ENCODE assay signal across 16 mouse cellular contexts in genomic region chr2:56233042-56233441, GRCm38 (mm10).
A peak's percentile ranks its signal among the peaks of the same experiment; 100 is the strongest.
DNase-seq lines count a peak whose midpoint lies in the region; ATAC-seq and TF ChIP-seq lines count a peak whose summit lies in the region.
"Had no signal": no experiment of that assay in that cellular context is flagged by ENCODE, and none has a peak within 500 bp of the region (broad histone marks: within the 10 kb centered on the region; RNA-seq: fewer than 3 reads in every experiment).

No protein-coding gene starts in this region.

- peak; percentile 53; the same call in 1 of the 2 replicates for ATAC-seq in forebrain, embryonic 13.5 days
- ATAC-seq in forebrain, embryonic 12.5 days (ENCODE audit: low FRiP score), result no peak
- ATAC-seq: liver, postnatal 0 days had no signal

- peak; percentile 79 for DNase-seq in brain, embryonic 14.5 days (ENCODE audit: low read depth)
- DNase-seq in cerebellum, postnatal 25 days, result peak; percentile 29 to 65
- peak; percentile 23 to 34 for DNase-seq in layer of hippocampus, postnatal 36 days
- no peak for DNase-seq in gastrocnemius, postnatal 10 days
- no peak for DNase-seq in midbrain, embryonic 10.5 days (ENCODE audit: low spot score)
- no peak for DNase-seq in adrenal gland, adult 2 months
- DNase-seq: adrenal gland, postnatal 14 days; heart, postnatal 4 days; kidney, postnatal 14 days; liver, postnatal 0 days had no signal

- H3K27me3 ChIP-seq in forebrain, embryonic 13.5 days, result no peaks in the 10 kb centered on the region
- H3K27me3 ChIP-seq in forebrain, embryonic 12.5 days, result no peaks in the 10 kb centered on the region
- H3K27me3 ChIP-seq in midbrain, embryonic 10.5 days (ENCODE audit: low read depth, poor library complexity, severe bottlenecking), result no peaks in the 10 kb centered on the region
- H3K27me3 ChIP-seq: embryonic facial prominence, embryonic 15.5 days; limb, embryonic 13.5 days; neural tube, embryonic 13.5 days had no signal

- 74% methylated on average over 1 of the region's 1 CpGs for WGBS in forebrain, embryonic 13.5 days
- 83% methylated on average over 1 of the region's 1 CpGs for WGBS in forebrain, embryonic 12.5 days
- WGBS in midbrain, embryonic 10.5 days, result 74% methylated on average over 1 of the region's 1 CpGs

- H3K27ac ChIP-seq in forebrain, embryonic 13.5 days, result no peak overlapping the region
- H3K27ac ChIP-seq in forebrain, embryonic 12.5 days, result no peak overlapping the region
- no peak overlapping the region for H3K27ac ChIP-seq in midbrain, embryonic 10.5 days (replicated peaks)
- H3K27ac ChIP-seq: embryonic facial prominence, embryonic 15.5 days; heart, embryonic 10.5 days; limb, embryonic 13.5 days; neural tube, embryonic 13.5 days had no signal

- no peaks in the 10 kb centered on the region for H3K36me3 ChIP-seq in forebrain, embryonic 13.5 days (ENCODE audit: poor library complexity, severe bottlenecking)
- H3K36me3 ChIP-seq in forebrain, embryonic 12.5 days (replicated peaks), result no peaks in the 10 kb centered on the region
- H3K36me3 ChIP-seq in midbrain, embryonic 10.5 days, result no peaks in the 10 kb centered on the region
- H3K36me3 ChIP-seq: embryonic facial prominence, embryonic 15.5 days; heart, embryonic 10.5 days; limb, embryonic 13.5 days; neural tube, embryonic 13.5 days had no signal

- no peak for TF ChIP-seq CTCF in brain, embryonic 14.5 days (IDR thresholded peaks at IDR 0.05; ENCODE audit: borderline replicate concordance, extremely low read depth, insufficient read depth, insufficient read length)

- H3K4me2 ChIP-seq in forebrain, embryonic 13.5 days, result no peak overlapping the region
- H3K4me2 ChIP-seq in forebrain, embryonic 12.5 days, result no peak overlapping the region
- H3K4me2 ChIP-seq: embryonic facial prominence, embryonic 15.5 days; limb, embryonic 13.5 days; neural tube, embryonic 13.5 days had no signal

- H3K9me3 ChIP-seq in forebrain, embryonic 13.5 days (replicated peaks), result no peaks in the 10 kb centered on the region
- no peaks in the 10 kb centered on the region for H3K9me3 ChIP-seq in forebrain, embryonic 12.5 days
- H3K9me3 ChIP-seq in midbrain, embryonic 10.5 days (replicated peaks), result no peaks in the 10 kb centered on the region
- H3K9me3 ChIP-seq: embryonic facial prominence, embryonic 15.5 days; heart, embryonic 10.5 days; limb, embryonic 13.5 days; neural tube, embryonic 13.5 days had no signal

- no peak overlapping the region for H3K9ac ChIP-seq in forebrain, embryonic 13.5 days
- H3K9ac ChIP-seq in forebrain, embryonic 12.5 days, result no peak overlapping the region
- H3K9ac ChIP-seq: embryonic facial prominence, embryonic 15.5 days; limb, embryonic 13.5 days; liver, postnatal 0 days; neural tube, embryonic 13.5 days had no signal

- H3K4me3 ChIP-seq in forebrain, embryonic 13.5 days, result no peak overlapping the region
- H3K4me3 ChIP-seq in forebrain, embryonic 12.5 days (replicated peaks), result no peak overlapping the region
- no peak overlapping the region for H3K4me3 ChIP-seq in midbrain, embryonic 10.5 days
- H3K4me3 ChIP-seq: embryonic facial prominence, embryonic 15.5 days; heart, embryonic 10.5 days; limb, embryonic 13.5 days; neural tube, embryonic 13.5 days had no signal

- no peak for TF ChIP-seq POLR2A in brain, embryonic 14.5 days (IDR thresholded peaks at IDR 0.05; ENCODE audit: borderline replicate concordance, extremely low read depth, insufficient read depth, insufficient read length, poor library complexity, severe bottlenecking)

- H3K4me1 ChIP-seq in forebrain, embryonic 13.5 days, result no peaks in the 10 kb centered on the region
- no peaks in the 10 kb centered on the region for H3K4me1 ChIP-seq in forebrain, embryonic 12.5 days
- H3K4me1 ChIP-seq in midbrain, embryonic 10.5 days, result no peaks in the 10 kb centered on the region
- H3K4me1 ChIP-seq: embryonic facial prominence, embryonic 15.5 days; heart, embryonic 10.5 days; limb, embryonic 13.5 days; neural tube, embryonic 13.5 days had no signal

Comparison
In these comparisons a context has a peak if more than half of its experiments do, and no peak if none do; other contexts are left out.
1. DNase-seq: peak in brain, embryonic 14.5 days (single experiment), cerebellum, postnatal 25 days (2 of 2) and layer of hippocampus, postnatal 36 days (2 of 2); none in gastrocnemius, postnatal 10 days (single experiment), midbrain, embryonic 10.5 days (single experiment) and adrenal gland, adult 2 months (single experiment).